Mouse (Mus musculus): ENCODE results near the gene Pak2.

DNA sequence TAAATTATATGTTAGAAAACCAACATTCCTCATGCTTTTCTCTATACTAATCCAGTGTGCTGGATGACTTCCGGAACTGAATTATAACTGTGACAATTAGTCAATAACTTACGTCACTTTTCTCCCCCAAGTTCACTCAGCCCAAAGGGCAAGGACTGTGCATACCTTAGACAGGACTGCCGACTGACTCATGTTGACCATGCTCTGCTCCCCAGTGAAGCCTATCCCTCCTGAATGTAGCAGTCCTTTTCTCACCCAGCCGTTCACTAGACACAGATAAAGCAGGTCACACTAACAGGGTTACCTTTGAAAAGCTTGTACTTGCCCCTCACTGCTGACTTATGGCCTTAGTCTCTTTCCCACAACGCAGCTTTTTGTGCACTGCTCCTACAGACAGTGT lies 20.3 kb downstream of the Pak2 start:
- TF ChIP-seq CTCF (IDR thresholded peaks at IDR 0.05; ENCODE audit: extremely low read depth, insufficient read length, insufficient replicate concordance, low read depth, low read length) (no peak), POLR2A (IDR thresholded peaks at IDR 0.05; ENCODE audit: low read depth, low read length) (no peak)
